Mouse (Mus musculus) layer of hippocampus, adult 9-11 months (tissue): ENCODE results near the gene Capg.

ENCODE experiments used
- DNase-seq: peaks from one replicate; pipeline ENCODE4 v3.0.0; 2022

Gene Capg

DNA sequence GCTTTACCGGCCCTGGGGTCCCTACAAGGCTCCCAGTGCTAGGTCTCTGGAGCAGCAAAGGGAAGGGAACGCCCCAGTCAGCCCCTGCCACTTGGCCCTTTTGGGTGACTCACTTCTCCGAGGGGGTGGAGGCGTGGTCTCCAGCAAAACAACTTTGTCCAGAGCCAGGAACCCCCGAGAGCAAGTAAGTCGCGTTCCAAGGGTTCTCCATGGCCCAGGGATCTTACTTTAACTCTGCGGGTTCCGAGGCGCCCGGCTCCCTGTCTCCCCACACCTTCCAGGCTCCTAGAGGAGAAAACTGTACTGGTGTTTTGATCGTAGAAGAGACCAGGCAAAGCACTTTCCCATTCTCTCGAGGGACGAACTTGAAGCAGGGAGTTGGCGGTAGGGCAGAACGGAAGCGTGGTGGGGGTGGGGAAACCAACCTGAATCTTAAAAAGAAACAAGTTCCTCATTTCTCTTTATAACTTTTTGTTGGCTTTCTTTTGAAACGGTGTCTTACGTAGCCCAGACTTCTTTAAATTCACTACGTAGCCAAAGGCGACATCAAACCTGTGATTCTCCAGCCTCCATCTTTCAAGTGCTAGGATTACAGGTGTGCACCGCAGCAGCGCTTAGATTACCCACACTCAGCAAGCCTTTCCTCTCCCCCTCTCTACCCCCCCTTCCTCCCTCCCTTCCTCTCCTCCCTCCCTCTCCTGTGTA is at the start of gene Capg:
TSS of gene Capg (plus strand) at position 109 of the 705 bp plus-strand sequence.
- no peak for DNase-seq

DNA sequence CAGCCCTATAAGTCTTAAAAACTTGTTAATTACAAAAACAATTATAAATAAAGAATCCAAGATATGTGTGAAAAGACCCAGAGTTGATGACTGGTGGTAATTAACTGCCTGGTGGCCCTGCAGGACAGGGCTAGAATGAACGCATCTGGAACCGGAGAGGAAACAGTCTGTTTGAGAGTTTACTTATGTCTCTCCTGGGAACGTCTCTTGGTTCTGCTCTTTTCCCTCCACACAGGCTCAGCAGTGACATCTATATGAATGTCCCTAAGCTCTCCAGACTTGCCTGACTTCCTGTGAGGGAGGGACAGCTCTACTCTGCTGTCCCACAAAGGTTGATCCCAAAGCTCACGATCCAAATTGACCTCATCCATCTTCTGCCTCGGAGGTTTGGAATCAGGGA is 45.2 kb upstream of the Capg start:
- no peak for DNase-seq

DNA sequence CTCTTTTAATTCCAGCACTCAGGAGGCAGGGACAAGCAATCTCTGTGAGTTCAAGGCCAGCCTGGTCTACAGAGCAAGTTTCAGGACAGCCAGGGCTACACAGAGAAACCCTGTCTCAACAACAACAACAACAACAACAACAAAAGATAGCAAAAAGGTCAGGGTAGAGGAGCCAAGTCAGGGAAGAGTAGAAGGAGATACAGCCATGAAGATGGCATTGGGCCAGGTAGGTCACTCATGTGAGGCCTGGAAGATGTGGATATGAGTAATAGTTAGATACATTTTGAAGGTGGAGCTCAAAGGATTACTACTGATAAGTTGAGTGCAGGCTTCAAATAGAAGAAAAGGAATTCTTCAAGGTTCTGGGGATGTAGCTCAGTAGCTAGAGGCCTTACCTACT is 40.9 kb upstream of the Capg start:
- no peak for DNase-seq

DNA sequence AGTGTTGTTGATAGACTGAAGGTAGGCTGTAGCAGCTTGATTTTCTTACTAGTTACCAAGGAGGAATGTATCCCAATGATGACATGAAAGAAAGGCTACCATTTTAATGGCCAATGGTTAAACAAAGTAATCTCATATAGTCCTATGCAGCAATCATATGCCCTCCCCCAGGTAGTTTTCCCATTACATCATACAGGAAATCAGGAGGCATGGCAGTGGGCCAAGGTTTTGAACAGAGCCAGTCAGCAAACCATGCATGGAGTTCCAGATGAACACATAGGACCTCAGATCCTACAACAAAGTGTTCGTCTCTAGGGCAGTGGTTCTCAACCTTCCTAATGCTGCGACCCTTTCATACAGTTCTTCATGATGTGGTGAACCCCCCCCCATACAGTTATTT is 40.3 kb upstream of the Capg start:
- no peak for DNase-seq

DNA sequence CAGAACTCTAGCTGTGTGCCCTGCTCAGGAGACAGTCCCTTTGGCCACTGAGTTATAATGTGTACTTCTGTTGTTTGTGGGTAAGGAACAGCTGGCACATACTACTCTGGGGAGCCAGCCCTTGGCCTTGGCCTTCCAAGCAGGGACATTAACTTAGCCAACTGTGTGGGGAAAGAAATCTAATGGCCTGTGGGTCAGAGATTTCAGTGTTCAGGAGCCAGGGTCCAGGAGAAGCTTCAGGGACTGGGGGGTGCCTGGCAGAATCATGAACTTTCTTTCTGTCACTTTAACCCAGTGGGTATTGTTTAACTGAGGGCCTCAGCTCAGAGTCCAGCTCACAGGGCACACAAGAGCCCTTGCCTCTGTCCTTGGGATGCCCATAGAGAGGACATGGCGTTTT is 38.1 kb upstream of the Capg start:
- DNase-seq: no peak

DNA sequence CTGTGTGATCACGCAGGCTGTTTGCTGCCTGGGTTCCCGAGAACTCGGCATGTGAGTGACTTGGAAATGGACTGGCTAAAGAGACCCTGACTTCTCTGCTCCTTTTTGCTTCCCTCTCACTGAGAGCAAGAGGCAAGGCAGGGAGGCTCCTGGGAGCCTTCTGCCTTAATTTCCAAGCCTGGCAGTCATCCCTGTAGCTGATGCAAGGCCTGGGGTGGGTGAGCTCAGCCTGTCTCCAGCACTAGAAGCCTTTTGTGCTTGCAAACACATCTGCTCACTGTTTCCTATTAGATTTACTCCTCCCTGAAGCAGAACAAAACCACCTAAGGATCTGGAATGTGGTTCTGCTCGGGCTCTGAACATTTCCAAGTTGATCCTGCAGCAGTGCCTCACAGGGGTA is 35.6 kb upstream of the Capg start:
- DNase-seq: no peak

DNA sequence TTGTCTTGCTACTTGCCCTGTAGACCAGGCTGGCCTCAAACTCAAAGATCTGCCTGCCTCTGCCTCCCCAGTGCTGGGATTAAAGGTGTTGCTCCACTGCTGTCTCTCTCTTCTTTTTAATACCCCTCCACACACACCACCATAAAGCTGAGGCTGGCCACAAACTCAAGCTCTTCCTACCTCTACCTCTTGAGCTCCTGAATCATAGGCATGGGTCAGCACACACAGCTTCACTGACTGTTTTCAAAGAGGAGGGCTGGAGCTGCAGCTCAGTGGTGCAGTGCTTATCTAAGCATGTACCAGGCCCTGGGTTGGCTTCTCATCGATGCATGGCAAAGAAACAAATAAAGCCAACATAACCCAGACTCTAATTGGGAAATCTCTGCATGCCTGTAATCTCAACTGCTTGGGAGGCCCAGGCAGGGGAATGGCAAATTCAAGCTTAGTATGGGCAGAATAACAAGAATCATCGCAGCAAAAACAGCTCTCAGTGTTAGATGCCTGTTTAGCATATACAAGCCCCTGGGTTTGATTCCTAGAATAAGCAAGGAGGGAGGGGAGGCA is 34.2 kb upstream of the Capg start:
- DNase-seq: no peak

DNA sequence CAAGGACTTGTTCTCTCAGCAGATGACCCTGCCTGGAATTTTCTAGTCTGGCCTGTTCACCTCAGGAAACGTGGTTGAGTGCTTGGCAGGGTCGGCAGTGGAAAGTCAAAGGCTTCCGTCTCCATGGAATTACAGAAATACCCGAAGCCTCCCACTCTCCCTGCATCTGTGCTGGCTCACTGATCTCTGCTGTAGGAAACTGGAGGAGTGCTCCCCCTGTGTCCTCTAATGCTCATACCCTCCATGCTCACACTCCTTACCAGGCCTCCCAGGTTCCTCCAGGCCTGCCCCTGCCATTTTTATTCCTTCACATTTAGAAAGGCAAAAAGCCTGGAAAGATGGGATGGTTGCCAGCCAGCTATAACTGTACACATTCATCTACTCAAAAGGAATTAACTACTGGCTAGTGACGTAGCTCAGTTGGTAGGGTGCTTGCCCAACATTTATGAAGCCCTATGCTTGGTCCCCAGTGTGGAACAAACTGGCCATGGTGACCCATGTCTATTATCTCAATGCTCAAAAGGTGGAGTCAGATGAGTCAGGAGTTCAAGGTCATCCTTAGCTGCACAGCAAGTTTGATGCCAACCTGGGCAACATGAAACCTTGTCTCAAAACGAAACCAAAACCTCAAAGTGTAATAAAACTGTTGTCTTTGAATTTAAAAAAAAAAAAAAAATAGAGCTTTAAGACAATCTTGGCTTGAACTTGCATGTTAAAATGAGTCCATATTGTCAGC is 33.3 kb upstream of the Capg start:
- DNase-seq: no peak

DNA sequence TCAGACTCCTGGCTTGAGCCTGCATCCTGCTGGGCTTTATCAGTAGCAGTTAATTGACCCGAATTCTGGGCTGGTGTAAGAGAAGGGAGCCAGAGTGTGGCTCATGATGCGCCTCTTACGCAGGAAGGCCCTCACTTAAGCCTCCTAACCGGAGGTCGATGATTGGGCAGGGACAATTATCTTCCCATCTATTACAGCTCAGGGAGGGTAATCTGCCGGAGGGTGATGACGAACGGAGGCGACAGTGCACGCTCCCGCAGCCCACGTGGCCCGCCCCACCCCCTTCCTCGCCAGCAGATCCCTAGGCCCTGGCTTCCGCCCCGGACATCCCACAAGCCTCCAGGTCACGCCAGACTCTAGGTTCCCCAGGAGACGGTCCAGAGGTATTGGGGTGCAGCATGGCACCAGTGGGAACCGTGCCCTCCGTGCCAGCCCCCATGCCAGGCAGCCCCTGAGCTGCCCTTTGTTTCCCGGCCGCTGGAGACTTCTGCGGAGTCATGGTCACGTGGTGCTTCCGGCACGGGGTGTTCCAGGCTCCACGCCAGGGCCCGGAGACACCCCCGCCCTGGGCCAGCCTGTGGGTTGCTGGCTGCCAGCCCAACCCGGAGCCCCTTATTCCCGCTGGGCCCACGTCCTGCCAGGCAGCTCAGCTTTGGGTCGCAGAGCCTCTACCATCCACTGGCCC is 31.7 kb upstream of the Capg start:
- peak; percentile 94 for DNase-seq

DNA sequence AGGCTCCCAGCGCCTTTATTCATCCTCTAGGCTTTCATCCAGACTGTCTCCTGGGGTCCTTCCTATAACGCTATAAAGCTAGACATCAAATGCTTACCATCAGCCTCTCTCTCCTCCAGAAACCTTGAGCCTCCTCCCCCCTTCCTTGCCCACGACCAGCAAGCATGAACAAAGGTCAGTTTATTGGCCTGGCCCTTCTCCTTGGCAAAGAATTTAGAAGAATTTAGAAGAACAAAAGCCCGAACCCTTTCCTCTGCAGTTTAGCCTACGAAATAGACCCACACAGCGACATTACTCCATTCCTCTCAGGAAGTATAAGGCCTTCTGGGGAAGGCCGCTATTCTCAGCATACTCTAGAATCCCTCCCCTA is 31.1 kb upstream of the Capg start:
- no peak for DNase-seq

DNA sequence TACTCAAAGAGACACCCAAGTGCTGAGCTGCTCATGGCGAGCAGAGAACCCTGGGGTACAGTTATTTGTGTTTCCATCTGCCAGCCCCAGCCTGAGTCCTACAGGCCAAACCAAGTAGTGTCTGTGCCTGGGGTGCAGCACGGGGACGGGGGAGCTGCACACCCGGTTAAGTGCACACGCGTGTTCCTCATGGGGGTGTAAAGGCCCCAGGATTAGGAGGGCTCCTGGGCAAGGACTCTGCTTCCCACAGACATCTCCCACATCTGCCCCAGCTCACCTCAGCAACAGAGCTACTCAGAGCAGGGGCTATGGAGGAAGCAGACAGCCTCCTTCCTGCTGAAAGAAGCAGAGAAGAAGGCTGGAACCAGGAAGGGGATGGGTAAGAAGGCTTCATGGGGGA is 28.5 kb upstream of the Capg start:
- no peak for DNase-seq

DNA sequence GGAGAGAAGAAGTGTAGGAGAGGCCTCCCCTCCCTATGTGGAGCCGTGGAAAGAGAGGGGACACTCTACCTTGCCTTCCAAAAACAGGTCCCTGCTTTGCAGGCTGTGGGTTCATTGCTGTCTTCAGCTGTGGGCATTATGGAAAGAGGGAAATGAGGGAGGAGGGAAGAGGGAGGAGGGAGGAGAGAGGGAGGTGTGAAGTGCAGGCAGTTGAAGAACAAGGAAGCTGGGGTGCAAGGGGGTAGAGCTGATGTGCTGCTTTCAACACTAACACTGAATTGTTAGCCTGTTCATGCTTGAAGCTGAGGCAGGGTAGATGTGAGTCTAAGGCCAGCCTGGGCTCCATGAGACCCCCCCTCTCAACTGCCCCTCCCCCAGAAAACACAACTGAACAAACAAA is 25.3 kb upstream of the Capg start:
- DNase-seq: no peak

DNA sequence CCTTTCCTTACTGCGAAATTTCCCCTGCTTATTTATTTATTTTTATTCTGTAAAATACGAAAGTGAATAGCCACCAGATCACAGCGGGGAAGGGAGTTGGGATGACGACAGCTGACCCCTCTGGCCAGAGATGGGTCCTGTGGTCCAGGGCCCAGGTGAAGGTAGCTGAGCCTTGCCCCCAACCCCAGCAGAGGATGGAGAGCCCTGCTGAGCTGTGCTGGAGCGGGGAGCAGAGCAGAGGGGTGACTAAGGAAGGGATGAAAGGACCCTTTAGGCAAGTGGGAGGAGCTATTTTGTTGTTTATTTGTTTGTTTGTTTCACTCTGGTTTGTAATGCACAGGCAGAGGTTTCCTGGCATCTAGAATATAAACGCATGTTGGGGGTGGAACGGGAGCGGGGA is 24.9 kb upstream of the Capg start:
- no peak for DNase-seq

DNA sequence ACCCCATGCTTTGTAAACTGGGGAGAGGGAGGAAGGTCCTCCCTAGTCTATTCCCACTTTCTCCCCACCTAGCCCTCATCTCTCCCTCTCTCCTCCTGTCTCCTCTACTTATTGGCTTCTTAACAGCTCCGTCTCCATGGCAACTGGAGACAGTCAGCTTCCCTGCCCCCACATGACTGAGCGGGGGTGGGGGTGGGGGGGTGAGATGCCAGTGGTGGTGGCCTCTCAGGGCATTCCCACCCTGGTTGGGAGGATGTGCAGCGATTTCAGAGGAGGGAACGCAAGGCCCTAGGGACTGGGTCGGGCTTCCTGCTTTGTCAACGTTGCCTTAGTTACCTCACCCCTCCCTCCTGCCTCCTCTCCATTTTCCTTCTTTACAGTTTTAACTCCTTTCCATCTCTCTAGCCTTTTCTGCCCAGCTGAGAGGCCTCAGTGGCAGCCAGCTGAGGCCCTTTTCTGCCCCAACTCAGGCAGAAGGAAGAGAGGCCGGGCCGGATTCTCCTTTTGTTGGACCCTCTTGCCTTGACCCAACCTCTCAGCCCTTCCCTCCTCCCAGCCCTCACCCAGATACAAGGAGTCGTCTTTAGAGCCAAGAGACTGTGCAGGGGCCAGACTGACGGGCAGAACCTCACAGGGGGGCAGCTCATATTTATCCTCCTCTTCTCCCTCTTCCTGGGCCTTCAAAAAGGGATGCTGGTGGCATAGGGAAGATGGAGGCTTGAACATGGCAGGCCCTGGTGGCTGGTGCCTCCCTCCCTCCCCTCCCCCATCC is 24.1 kb upstream of the Capg start:
- DNase-seq: peak; percentile 65

DNA sequence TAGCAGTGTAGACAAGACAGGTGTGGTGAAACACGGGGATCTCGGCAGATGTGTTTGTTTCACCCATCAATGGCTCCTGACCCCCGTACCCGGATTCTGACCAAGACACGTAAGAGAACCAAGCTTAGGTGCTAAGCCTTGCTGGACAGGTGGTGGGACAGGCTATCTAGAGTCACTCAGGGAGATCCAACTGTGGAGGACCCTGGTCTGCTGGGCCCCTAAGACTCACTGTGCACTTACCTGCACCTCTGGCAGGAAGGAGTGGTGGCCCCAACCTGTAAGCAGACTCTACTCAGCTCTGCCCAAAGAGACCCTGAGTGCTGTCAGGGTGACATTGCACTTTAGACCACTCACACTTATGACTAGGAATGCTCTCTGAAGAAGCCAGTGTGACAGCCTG is 23.3 kb upstream of the Capg start:
- DNase-seq: no peak

DNA sequence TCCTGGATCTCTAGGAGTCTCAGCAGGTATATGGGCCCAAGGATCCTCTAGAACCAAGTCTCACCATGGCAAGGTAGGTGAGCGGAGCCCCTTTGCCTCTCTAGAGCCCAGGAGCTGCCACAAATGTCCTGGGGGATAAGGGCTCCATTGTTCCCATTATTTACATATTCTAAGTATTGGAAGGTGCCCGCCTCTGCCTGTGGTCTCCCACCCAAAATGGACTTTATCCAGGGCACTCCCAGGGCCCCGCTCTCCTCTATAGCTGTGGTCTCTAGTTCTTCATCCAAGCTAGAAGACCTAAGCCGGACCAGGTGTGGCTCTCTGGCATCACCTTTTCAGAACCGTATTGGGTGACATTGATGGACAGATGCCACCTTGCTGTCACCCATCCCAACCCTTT is 22.6 kb upstream of the Capg start, which contains the start of gene Sh2d6:
TSS of gene Sh2d6 (minus strand) at position 101 of the 400 bp plus-strand sequence.
- no peak for DNase-seq

DNA sequence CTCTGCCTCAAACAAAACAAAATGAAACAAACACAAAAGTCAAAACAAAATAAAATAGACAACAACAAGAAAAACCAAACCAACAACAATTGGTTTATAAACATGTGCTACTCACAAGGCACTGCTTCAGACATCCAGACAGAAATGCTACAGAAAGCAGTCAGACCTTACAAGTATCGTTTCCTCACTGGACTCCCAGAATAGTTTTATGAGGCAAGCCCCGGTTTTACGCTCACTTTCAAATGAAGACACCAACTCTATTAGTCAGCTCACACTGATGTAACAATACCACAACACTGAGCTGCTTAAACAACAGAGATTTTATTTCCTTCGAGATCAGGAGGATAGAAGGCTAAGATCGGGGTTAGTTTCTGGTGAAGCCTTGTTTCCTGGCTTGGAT is 21.9 kb upstream of the Capg start:
- no peak for DNase-seq

DNA sequence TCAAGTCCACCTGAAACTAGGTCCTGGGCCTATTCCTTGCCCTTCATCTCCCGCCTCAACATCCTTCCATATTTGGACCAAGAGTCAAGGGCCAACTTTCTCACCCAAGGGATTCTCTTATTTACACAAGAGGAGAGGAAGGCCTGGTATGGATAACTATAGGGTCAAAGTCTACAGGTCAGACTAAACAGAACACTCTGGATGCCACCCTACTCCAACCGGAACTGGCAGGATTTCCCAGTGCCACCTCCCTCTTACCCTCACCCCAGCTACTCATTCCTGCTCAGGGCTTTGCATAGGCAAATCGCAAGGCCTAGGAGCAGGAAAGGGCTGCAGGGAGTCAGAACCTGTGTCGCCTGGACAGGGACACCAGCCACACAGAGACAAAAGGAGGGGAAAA is 21.0 kb upstream of the Capg start:
- no peak for DNase-seq

DNA sequence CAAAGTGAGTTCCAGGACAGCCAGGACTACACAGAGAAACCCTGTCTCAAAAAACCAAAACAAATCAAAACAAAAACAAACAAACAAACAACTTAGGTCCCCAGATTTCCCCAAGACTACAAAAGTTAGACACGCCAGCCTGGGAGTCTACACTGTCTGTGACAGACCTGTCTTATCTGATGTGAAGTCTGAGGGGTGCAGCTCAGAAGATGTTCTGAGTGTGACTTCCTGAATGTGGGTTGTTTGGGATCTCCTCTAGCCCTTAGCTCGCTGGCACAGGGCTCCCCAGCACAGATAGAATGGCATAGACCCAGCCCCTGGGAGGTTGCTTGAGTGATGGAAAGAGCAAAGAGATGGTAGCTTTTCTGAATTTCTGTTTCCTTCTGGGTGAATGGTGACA is 20.0 kb upstream of the Capg start:
- no peak for DNase-seq

DNA sequence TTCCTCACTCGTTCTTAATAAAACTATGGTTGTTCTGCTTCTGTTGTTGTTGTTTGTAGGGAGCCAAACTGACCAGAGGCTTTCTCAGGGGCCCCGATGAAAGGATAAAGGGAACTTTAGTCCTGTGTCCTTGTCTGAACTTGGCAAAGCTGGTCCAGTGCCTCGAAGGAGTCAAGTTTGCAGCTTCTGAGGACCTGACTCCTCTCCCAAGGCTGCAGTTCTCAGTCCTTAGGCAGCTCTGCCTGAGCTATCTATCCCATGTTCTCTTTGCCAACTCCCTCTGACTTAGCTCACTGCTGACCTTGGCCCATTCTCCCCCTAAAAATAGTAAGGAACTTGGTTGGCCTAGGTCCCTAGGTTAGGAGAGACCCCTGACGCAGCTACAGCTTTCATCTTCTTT is 17.1 kb upstream of the Capg start:
- no peak for DNase-seq

DNA sequence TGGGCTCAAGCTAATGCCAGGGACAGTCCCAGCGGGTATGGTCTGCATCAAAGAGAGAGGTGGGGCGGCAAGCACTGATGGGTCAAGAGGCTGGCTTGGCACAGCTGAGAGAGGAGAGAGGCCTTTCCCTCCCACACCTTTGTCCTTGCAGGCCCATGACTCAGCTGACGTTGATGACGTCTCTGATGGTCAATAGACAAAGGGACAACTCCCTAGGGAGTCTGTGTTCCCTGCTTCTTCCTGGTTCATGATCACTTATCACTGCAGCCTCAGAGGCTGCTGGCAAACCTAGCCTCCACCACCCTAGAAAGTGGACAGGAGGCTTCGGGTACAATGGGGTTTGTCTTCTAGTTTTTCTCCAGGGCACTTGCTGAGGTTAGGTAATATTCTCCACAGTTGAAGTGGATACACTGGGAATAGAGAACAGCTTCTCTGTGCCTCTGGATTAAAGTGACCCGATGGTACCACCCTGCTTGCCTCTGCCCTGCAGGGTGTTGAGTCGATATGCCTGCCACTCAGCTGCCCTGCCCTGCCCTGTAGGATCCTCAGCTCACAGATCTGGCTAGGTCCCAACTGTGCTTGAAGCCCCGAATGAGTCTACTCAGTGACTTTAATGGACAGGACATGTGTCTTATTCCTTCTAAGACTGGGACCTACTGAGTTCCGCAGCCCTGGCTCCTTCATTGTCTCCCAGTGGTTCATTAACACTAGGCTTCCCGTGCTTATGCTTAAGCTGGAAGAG is 15.6 kb upstream of the Capg start:
- DNase-seq: no peak

DNA sequence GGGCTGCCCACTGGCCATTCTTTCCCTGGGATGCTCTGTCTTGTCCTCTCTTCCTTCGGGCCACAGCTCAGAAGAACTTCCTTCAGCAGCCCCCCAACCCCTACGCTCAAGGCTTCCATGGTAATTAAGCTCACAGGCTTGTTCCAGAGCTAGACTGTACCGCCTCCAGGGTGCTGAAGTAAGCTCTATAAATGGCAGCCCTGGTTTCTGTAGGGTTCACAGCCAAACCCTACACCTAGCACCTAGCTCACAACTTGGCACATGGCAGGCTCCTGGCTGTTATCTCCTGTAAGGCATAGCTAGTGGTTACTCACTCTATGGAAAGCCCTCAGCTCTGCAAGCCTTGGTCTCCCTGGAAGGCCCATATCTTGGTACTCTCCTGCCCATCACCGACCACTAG is 11.6 kb upstream of the Capg start:
- DNase-seq: no peak
